Mouse (Mus musculus) lung, adult 18-20 months (tissue): Measurements from ENCODE around the gene Rnf17.
A peak's percentile ranks its signal among the peaks of the same experiment; 100 is the strongest.

Source experiments
- DNase-seq, 2 experiments: peaks; one replicate each; pipeline ENCODE4 v3.0.0; 2022; ENCODE audit warnings: mixed read lengths in 2 of 2

Rnf17 gene

DNA sequence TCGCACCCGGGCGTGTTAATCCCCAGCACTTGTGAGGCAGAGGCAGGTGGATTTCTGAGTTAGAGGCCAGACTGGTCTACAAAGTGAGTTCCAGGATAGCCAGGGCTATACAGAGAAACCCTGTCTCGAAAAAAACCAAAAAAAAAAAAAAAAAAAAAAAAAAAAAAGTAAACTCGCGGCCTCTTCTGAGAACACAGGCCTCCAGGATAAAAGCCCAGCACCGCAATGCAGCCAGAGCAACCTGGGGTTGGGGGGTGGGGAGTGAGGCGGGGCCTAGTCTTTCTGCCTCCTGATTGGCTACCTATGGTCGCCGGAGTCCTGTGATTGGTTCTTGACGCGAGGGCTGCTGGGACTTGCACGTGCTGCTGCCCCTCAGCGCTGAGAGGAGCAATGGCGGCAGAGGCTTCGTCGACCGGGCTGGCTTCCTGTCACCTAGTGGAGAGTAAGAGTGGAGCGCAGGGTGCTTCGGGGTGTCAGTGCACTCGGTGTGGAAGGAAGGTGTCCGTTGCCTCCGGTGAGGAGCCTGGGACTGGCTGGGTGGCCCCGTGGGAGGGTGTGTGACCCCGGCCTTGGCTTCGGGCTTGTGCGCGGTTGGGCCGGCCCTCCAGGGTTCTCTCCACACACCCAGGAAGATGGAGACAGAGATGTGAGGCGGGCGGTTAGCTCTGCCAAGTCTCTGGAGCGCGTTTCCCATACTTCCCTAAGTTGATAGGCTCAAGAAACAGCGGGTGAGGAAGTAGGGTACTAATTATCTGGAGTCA lies at the start of gene Rnf17:
Gene Rnf17, plus strand, starts transcription at position 271 of the 761 bp plus-strand sequence.
- no peak for DNase-seq

- no peak for DNase-seq
Observed at GRCm38 (mm10) chr14:56354803-56355202, 47.6 kb upstream of the Rnf17 start.

DNA sequence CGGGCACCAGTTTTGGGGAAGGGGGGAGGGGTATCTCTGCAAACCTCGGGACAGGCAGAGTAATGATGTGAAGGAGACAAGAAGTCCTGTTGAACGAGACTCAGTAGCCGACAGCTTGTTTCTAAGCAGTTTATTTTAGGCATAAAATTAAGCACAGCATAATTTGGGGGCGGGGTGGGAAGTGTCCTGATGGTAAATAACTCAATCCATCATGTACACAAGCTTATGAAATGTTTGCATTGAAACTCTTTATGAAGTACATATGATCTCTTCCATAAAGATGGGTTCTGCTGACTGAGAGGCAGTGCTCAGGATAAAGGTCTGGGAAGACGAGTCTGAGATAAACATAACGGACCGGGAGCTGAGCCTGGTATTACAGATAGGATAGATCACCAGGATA lies 47.0 kb upstream of the Rnf17 start:
- DNase-seq: no peak

DNA sequence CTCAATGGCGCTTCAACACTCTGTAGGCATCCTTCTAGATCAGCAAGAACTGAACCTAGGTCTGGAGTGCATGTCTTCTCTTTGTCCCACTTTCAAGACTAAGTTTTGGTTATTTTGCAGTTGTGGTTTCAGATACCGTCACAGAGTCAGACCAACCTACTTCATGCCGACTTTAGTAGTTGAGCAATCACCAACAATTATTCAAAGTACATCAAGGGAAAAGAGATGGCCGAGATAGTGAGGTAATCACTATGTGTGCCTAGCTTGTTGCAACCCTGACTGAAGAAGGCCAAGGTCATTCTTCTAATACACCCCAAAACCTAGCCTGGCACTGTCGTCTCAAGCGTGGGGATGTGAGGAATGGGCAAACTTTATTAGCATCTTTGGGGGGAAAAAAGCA lies 46.2 kb upstream of the Rnf17 start:
- DNase-seq: no peak

DNA sequence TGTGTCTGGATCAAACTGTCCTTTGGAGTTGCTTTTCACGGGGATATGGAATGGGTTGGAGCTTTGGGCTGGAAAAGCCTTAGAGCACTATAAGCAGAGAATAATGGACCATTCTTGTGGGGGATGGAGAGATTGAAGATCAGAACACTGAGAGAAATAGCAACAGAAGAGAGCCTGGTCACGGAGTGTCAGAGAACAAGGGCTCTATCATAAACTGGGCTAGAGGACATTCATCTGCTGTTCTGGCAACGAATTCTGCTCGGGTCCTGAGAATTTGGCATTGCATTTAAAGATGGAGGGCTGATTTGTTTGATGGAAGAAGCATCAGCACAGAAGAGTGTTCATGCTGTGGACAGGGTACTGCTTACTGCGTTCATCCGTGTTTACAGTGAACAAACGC lies 44.0 kb upstream of the Rnf17 start:
- no peak for DNase-seq

DNA sequence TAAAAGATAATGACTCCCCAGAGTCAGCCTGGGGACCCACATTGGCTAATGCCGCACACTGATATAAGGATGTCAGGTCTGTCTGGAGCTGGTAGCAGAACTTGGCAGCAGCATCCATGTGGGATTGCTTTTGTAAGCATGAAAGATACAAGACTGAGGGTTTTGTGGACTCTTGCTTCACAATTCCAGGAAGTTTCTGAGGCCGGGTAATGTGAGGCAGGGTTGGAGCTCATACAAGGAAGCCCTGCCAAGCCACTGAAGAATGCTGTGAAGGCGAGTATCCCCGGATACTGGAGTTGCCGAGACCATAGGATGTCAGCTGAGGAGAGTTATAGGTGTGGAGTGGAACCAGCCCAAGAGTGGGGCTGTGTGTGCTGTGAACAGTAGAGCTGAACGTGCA lies 43.2 kb upstream of the Rnf17 start:
- no peak for DNase-seq

DNA sequence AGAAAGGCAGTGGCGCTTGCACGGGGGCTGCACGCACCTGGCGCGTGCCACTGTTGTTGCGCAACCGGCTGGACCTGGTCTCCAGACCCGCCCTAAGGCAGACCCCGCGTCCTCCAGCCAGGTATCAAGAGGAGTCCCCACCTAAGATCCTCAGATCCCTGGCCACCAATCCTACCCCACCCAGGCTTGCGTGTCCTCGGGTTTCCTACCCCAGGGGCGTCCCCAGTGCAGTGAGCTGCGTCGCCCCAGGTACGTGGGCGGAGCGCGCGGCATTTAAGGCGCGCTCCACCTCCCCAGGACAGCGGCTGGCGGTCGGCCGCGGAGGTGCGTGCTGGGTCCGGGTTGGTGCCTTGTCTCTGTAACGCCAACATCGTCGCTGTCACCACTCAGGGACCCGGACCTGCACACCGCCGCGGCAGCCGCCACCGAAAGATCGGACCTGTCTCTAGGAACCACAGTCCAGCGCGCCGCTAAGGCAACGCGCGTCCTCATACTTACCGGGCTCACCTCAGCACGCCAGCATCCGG lies 37.6 kb upstream of the Rnf17 start, which contains the start of gene Atp12a:
Gene Atp12a, plus strand, starts transcription at position 358 of the 527 bp plus-strand sequence.
- DNase-seq: no peak

DNA sequence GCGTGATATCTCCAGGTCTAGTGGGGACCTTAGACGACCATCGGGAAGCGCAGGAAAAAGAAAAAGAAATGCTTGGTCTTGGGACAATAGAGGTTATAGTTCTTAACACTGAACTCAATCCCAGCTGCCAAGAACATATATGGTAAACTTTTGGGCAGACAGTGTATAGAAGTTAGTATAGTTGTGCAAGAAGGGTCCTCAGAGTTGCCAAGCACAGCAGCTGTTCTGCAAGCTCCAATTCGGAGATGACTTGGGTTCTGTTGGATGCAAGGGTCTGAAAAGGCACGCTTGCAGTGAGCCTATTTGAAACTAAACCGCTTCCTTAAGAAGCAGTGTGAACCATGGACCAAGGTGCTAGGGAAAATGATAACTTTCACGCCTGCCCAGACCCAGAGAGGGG lies 37.1 kb upstream of the Rnf17 start:
- DNase-seq: no peak

DNA sequence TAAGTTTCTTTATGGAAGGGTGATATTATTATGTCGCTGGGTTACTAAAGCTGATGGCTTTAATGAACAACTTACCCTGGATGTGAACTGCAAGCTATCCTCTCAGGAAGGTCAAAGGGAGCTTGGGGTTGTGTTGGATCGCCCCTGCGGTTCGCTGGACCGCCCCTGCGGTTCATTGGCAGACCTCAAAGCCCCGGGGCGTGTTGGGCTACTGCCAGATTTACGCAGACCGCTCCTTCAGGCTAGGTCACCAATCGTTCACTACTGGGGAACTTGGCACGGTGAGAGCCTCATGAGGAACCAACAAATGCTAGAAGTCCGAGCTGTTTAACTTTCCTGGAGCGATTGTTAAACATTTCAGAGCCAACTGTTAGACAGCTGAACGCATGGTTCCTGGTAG lies 35.7 kb upstream of the Rnf17 start:
- no peak for DNase-seq

GRCm38 (mm10) chr14:56368834-56369233 lies 33.5 kb upstream of the Rnf17 start:
- DNase-seq: no peak

GRCm38 (mm10) chr14:56375731-56376130 lies 26.6 kb upstream of the Rnf17 start:
- DNase-seq: peak; percentile 65 to 75

DNA sequence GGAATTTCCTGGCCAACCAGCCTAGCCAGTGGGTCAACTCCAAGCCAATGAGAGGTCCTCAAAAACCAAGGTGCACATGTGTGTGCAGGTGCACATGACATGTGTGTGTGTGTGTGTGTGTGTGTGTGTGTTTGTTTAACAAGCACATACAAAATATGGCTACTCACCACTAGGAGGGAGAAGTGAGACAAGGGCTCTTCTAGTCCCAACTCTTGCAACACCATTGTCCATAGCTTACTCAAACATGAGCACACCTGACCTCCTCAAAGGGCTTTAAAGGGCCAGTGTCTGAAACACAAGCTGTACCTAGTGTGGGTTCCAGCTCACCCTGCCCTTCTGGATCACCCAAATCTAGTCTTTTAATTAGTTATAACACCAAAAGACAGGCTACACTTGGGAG lies 24.6 kb upstream of the Rnf17 start:
- peak in 1 of 2 experiments; percentile 32 for DNase-seq

GRCm38 (mm10) chr14:56379336-56379735 lies 23.0 kb upstream of the Rnf17 start:
- peak; percentile 10 to 30 for DNase-seq

GRCm38 (mm10) chr14:56382366-56382765 lies 20.0 kb upstream of the Rnf17 start:
- DNase-seq: no peak

GRCm38 (mm10) chr14:56390247-56390646 lies 12.1 kb upstream of the Rnf17 start:
- DNase-seq: no peak

DNA sequence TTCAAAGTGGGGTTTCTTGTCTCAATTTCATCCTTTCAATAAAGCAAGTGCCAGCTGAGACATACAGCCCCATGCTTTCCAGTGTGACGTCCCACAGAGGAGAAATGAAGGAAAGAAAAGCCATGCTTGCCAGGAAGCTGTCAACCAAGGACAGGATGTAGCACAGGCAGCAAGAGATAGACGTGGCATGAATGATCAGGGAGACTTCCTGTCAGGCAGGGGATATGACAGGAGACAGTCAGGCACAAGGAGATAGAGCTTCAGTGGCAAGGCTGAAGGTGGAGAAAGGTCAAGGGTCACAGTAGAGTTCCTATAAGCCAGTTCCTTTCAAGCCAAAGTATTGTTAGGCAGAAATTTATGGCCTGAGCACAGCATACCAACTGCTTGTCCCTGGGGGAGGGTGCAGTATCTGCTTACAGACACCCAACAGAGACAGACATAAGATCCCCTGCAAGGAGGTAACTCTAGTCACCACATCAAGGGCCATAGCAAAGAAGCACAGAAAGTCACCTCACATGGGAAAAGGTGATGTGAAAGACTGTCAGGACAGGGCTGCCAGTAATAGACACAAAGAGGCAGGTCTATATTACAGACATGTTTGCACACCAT lies 8.6 kb upstream of the Rnf17 start:
- no peak for DNase-seq

GRCm38 (mm10) chr14:56398001-56398400 lies 4.4 kb upstream of the Rnf17 start:
- DNase-seq: peak in 1 of 2 experiments; percentile 38

DNA sequence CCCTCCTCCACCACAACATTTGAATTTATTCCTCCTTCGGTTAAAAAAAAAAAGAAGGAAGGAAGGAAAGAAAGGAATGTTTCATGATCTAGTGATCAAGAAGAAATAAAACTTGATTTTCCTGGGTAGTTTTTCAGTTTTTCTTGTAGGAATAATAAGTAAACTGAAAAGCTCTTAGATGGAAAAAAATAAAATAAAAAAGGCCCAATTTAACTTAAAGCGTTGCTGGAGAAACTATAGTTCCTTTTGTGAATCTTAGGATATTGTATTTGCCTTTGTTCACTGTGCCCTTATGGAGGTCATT lies 643 bp downstream of the Rnf17 start:
- DNase-seq: no peak

DNA sequence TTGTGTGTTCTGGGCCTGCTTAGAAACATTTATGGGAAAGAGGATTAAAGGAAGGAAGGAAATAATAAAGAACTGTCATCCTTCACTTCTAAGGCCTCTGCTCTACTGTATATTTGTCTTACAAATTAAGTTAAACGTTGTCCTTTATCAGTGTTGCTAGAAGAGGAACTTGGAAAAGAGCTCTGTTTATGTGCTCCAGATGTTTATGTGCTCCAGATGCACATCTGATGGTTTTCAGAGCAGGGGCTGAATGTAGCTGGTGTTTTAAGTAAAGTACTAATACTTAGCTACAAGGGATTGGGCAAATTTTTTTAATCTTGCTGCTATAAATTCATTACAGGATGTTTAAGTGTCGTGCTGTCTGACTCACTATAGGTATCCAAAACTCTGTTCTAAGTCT lies 59.7 kb downstream of the Rnf17 start:
- no peak for DNase-seq

DNA sequence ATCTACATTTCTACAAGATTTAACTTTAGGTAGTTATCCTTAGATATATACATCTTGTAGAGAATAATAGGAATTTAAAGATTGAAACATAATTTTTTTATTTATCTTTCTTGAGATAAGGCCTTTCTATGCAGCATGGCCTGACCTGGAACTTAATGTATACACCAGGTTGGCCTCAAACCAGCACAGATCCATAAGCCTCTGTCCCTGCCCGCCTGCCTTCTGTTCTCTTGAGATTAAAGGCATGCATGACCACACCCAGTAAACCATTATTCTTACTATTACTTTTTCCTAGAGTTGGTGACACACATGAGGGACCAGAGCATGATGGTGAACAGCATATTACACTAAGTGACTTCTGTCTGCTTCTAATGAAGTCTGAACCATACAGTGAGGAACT lies 60.3 kb downstream of the Rnf17 start:
- DNase-seq: no peak

- peak in 1 of 2 experiments; percentile 1 for DNase-seq
Observed at GRCm38 (mm10) chr14:56468145-56468544, 65.8 kb downstream of the Rnf17 start.

GRCm38 (mm10) chr14:56489806-56490205 lies 87.4 kb downstream of the Rnf17 start:
- DNase-seq: no peak

GRCm38 (mm10) chr14:56502407-56502806 lies 100.0 kb downstream of the Rnf17 start:
- no peak for DNase-seq

GRCm38 (mm10) chr14:56506743-56507142 lies 104.4 kb downstream of the Rnf17 start:
- no peak for DNase-seq
